Mouse (Mus musculus) mature B cell (primary cell): ENCODE measurements around the gene Fam19a2.

Experiments
- in situ Hi-C: fragments of 300-500 bp; cut with MboI; formaldehyde crosslinking; loops from 2 replicates; pipeline ENCODE4 v1.14.3; 2019

Fam19a2 gene

DNA sequence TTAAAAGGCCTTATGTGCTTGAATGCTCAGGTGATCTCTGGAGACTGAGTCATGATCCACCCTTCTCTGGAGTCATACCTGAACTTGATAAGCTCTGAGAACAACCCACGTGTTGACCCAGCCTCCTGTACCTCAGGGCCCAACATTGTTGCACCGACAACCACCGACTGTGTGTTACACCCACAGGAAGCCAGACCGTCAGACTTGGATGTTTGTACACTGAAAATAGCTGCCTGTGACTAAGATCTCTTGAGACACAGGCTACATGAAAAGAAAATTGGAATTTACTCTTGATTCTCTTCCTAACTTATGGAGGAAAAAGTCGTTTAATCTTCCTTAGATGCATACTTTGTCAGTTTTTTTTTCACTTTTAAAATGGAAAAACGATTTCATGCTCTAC lies 121.8 kb downstream of the Fam19a2 start:
- in situ Hi-C loops, result no loop called here

DNA sequence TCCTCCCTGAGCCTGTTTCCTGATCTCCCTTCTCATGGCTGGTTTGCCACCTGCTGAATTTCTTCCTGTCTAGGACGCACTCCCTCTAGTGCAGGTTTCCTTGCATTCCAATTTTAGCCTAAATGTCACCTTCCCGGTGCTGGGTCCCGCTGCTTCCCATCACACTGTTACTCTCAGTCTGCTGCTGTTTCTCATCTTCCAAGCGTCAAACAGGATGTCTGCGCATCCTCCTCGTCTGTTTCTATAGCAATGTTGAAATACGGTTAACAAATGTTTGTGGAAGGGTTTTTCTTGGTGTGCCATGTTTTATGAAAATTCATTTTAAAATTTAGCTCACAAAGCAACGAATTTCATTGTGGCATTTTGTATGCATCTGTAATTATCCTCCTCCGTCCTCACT lies 131.6 kb downstream of the Fam19a2 start:
- in situ Hi-C loops, result no loop called here

- in situ Hi-C loops, result no loop called here
These were observed 134.3 kb downstream of the Fam19a2 start for GRCm38 (mm10) chr10:123398136-123398535.

DNA sequence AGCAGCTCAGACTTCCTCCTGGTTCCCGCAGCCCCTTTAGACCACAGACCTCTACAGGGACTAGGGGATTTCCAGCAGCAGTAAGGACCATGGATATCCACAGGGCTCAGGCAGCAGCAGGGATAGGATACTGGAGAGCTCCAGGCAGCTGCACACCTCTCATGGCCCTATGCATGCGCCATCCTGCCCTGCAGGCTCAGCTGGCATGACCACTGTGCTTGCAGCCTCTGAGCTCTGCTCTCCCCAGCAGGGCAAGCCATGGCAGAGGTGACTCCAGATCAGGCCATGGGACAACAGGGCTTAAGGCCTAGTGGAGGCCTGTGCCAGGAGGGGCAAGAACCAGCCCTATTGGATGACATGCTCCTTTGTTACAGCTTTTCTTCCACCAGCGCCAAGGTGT lies 137.4 kb downstream of the Fam19a2 start:
- in situ Hi-C loops, result no loop called here

- in situ Hi-C loops, result no loop called here
These were observed 138.7 kb downstream of the Fam19a2 start for GRCm38 (mm10) chr10:123402460-123402859.

GRCm38 (mm10) chr10:123414953-123415352 lies 151.2 kb downstream of the Fam19a2 start:
- in situ Hi-C loops, result no loop called here

- in situ Hi-C loops, result no loop called here
These were observed 152.2 kb downstream of the Fam19a2 start for GRCm38 (mm10) chr10:123416024-123416423.

GRCm38 (mm10) chr10:123418616-123419173 lies 154.9 kb downstream of the Fam19a2 start:
- in situ Hi-C loops, result no loop called here

- in situ Hi-C loops, result no loop called here
These were observed 156.5 kb downstream of the Fam19a2 start for GRCm38 (mm10) chr10:123420249-123420648.

GRCm38 (mm10) chr10:123424482-123424881 lies 160.7 kb downstream of the Fam19a2 start:
- in situ Hi-C loops, result no loop called here

DNA sequence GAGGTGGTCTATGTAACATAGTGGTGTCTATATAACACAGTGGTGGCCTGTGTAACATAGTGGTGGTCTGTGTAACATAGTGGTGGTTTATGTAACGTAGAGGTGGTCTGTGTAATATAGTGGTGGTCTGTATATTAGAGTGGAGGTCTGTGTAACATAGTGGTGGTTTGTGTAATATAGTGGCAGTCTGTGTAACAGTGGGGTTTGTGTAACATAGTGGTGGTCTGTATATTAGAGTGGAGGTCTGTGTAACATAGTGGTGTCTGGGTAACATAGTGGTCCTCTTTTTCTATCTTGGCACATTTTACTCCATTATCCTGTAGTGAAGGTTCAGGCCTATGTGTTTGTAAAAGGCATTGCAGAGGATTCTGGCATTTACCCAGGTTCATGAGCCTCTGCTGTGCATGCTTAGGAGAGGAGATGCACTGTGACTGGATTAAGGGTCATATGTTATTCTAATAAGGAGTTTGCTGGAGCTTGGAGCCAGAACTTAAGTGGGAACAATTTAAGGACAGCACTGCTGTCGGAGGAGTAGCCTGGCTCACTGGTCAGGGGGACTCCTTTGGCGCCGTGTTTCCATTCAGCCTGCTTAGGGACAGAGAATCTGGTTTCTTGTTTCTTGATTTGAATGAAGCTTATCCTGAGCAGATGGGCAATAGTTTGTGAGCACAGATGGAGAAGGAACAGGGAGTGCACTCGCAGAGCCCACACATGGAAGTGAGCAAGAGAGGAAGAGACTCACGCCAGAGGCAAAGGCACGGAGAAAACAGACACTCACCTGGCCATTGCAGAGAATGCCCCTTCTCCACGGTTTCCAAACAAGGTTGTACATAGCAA lies 162.9 kb downstream of the Fam19a2 start:
- in situ Hi-C loops, result no loop called here

- in situ Hi-C loops, result no loop called here
These were observed 167.8 kb downstream of the Fam19a2 start for GRCm38 (mm10) chr10:123431569-123431968.

GRCm38 (mm10) chr10:123437576-123437975 lies 173.8 kb downstream of the Fam19a2 start:
- in situ Hi-C loops, result no loop called here

DNA sequence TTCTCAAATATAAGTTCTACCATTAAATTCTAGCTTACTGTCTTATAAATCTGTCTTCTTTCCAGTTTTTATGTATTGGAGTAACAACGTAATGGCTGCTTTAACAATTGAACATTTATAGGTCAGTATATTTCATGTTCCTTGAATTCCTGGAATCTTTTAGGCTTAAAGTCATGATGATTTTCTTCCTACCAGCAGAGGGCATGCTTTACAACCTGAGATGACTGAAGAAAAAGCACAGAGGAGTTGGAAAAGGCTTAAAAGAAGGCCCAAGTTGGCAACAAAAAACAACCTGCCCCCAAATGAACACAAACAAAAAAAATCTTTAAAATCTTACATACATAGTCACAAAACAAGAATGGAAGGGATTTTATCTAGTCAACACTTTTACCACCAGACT lies 193.0 kb downstream of the Fam19a2 start:
- in situ Hi-C loops, result no loop called here

- in situ Hi-C loops, result no loop called here
These were observed 196.7 kb downstream of the Fam19a2 start for GRCm38 (mm10) chr10:123460466-123460865.

GRCm38 (mm10) chr10:123462305-123462704 lies 198.5 kb downstream of the Fam19a2 start:
- in situ Hi-C loops, result no loop called here

DNA sequence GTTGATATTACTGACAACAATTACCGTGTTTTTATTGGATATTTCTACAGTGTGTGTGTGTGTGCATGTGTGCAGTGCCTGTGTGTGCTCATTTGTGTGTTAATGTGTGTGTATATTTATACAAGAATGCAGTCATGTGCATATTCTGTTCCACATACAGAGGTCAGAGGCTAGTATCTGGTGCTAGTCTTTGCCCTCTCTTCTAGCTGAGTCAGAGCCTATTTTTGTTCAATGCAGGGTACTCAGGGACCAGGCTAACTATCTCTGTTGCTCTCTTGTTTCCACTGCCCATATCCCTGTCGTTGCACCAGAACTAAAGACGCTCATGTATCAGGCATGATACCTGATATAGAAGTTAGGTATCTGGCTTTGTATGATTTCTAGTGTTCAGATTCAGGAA lies 251.0 kb downstream of the Fam19a2 start:
- in situ Hi-C loops, result no loop called here

GRCm38 (mm10) chr10:123520613-123521012 lies 256.8 kb downstream of the Fam19a2 start:
- in situ Hi-C loops, result no loop called here

- in situ Hi-C loops, result no loop called here
These were observed 257.4 kb downstream of the Fam19a2 start for GRCm38 (mm10) chr10:123521203-123521602.

GRCm38 (mm10) chr10:123525424-123525823 lies 261.6 kb downstream of the Fam19a2 start:
- in situ Hi-C loops, result no loop called here

DNA sequence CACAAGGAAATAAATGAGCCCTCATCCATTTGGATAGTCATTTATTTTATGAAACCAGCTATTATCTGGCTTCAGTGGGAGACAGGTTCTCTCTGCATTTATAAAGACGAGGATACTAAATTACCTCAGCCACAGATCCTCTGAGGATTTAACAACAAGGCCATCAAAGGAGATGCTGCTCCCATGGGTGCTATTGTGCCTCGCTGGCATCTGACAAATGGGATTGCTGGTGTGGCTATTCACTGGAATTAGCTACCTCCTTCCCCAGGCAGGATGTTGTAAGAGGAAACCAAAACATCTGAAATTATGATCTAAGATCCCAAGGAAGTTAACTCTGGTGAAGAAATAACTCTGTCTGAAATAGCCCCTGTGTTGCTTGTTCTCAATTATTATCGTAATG lies 262.3 kb downstream of the Fam19a2 start:
- in situ Hi-C loops, result no loop called here

- in situ Hi-C loops, result no loop called here
These were observed 272.3 kb downstream of the Fam19a2 start for GRCm38 (mm10) chr10:123536143-123536542.

DNA sequence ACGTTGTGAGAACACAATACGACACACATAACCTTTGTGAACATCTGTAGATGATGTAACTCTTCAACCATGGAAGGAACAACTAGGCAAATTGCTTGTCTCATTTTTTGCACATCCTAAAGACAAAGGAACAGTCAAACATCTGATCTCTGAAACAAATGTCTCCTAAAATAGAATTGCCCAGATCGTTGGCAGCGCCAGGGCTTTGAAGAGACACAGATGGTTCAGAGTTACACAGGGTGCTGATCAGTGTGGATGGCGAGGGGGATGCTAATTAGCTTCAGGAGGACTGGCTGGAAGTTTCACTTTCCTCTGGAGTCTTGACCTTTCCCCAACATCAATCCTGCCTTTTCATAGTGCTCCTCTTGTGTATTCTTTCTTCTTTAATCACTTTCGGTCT lies 284.6 kb downstream of the Fam19a2 start:
- in situ Hi-C loops, result no loop called here

DNA sequence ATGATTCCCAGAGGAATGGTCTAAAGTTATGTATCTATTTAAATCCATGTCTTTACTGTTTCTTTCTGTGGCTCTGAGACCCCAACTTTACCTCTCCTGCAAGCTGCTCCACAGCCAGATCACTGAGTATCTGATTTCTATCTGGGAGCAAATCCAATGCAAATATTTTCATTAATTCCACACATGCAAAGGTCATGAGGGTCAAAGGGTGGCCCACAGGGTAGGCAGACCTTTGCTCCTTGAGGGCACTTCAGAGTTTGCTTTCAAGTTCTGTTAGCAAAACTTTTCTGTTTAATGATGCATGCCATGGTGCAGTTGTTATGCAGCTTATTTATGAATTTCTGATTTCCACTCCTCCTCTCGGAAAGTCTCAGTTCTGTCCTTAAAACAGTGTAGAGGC lies 303.9 kb downstream of the Fam19a2 start:
- in situ Hi-C loops, result no loop called here
